In genomic region chr11:48449883-48450282, GRCm38 (mm10) we compare ENCODE assay signal across 15 mouse cellular contexts.
"Had no signal": no experiment of that assay in that cellular context is flagged by ENCODE, and none has a peak within 500 bp of the region (broad histone marks: within the 10 kb centered on the region; RNA-seq: fewer than 3 reads in every experiment).

No protein-coding gene starts in this region.

- H3K9ac ChIP-seq: kidney, embryonic 15.5 days; liver, embryonic 13.5 days; neural tube, embryonic 12.5 days; neural tube, embryonic 15.5 days had no signal

- H3K27me3 ChIP-seq: kidney, embryonic 15.5 days; liver, embryonic 13.5 days; neural tube, embryonic 12.5 days; neural tube, embryonic 15.5 days had no signal

- DNase-seq: kidney, adult 8-10 months; kidney, postnatal 10 days; kidney, postnatal 36 days; layer of hippocampus, postnatal 36 days; liver, embryonic 13.5 days; lung, adult 2 months; lung, postnatal 14 days; lung, postnatal 4 days; thymus, adult 18-20 months; thymus, postnatal 36 days had no signal

- H3K9me3 ChIP-seq: kidney, embryonic 15.5 days; liver, embryonic 13.5 days; neural tube, embryonic 12.5 days; neural tube, embryonic 15.5 days had no signal

- H3K4me3 ChIP-seq: kidney, embryonic 15.5 days; left cerebral cortex, adult 2 months; liver, embryonic 13.5 days; neural tube, embryonic 12.5 days; neural tube, embryonic 15.5 days had no signal

- H3K36me3 ChIP-seq: kidney, embryonic 15.5 days; liver, embryonic 13.5 days; neural tube, embryonic 12.5 days; neural tube, embryonic 15.5 days had no signal

- H3K4me2 ChIP-seq: kidney, embryonic 15.5 days; liver, embryonic 13.5 days; midbrain, embryonic 11.5 days; neural tube, embryonic 12.5 days; neural tube, embryonic 15.5 days had no signal

- H3K4me1 ChIP-seq: kidney, embryonic 15.5 days; liver, embryonic 13.5 days; neural tube, embryonic 12.5 days; neural tube, embryonic 15.5 days had no signal

- H3K27ac ChIP-seq: kidney, embryonic 15.5 days; left cerebral cortex, adult 2 months; liver, embryonic 13.5 days; neural tube, embryonic 12.5 days; neural tube, embryonic 15.5 days had no signal
